Mouse (Mus musculus) spleen, postnatal 10 days (tissue): ENCODE measurements around the gene Ifnz.
A peak's percentile ranks its signal among the peaks of the same experiment; 100 is the strongest.
"Not testable (repeated sequence)": the region's sequence is repeated elsewhere in the genome, so short reads cannot be mapped to it uniquely, and the experiment has no call there.

Experiments used
- DNase-seq, 2 experiments: peaks; one replicate each; pipeline ENCODE4 v3.0.0; 2021 to 2022; ENCODE audit warnings: low spot score in 2 of 2

Gene Ifnz

DNA sequence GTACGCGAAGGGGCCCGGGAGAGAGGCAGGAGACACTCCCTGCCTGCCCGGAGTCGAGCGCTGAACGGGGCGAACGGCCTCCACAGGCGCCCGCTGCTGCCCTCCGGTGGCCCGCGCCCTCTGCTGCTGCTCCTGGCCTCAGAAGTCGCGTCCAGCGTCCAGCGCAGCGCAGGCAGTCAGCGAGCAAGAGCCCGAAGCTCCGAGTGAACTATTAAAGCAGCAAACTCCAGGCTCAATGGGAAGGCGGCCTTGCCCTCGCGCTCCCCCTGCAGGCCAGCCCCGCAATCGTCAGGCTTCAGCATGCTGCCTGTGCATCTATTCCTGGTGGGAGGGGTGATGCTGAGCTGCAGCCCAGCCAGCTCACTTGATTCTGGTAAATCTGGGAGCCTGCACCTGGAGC lies 3.5 kb downstream of the Ifnz start, which contains the start of gene Gm13276:
Gm13276 (plus strand) TSS at position 301 of the 400 bp plus-strand sequence.
- not testable (repeated sequence) for DNase-seq

GRCm38 (mm10) chr4:88788402-88788801 lies 6.5 kb downstream of the Ifnz start, which contains the start of gene Gm13277:
Gm13277 (plus strand) TSS chr4:88788632.
- DNase-seq: peak; percentile 17 to 69

DNA sequence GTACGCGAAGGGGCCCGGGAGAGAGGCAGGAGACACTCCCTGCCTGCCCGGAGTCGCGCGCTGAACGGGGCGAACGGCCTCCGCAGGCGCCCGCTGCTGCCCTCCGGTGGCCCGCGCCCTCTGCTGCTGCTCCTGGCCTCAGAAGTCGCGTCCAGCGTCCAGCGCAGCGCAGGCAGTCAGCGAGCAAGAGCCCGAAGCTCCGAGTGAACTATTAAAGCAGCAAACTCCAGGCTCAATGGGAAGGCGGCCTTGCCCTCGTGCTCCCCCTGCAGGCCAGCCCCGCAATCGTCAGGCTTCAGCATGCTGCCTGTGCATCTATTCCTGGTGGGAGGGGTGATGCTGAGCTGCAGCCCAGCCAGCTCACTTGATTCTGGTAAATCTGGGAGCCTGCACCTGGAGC lies 9.3 kb downstream of the Ifnz start, which contains the start of gene Gm13278:
Gm13278 (plus strand) TSS at position 301 of the 400 bp plus-strand sequence.
- DNase-seq: not testable (repeated sequence)

DNA sequence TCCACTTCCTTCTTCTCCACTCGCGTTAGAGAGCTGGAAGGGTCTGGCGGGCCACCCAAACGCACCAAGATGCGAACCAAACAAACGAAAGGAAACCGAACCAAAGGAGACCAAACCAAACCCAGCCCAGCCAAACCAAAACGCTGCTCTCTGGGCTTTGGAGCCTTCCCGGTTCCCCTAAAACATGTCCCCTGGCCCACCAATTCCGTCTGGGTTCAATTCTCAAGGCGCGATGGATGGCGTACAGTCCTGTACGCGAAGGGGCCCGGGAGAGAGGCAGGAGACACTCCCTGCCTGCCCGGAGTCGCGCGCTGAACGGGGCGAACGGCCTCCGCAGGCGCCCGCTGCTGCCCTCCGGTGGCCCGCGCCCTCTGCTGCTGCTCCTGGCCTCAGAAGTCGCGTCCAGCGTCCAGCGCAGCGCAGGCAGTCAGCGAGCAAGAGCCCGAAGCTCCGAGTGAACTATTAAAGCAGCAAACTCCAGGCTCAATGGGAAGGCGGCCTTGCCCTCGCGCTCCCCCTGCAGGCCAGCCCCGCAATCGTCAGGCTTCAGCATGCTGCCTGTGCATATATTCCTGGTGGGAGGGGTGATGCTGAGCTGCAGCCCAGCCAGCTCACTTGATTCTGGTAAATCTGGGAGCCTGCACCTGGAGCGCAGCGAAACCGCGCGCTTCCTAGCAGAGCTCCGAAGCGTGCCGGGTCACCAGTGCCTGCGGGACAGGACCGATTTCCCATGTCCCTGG lies 12.2 kb downstream of the Ifnz start, which contains the start of gene Gm13275:
Gm13275 (plus strand) TSS at position 552 of the 740 bp plus-strand sequence.
- peak; percentile 47 to 79 for DNase-seq

DNA sequence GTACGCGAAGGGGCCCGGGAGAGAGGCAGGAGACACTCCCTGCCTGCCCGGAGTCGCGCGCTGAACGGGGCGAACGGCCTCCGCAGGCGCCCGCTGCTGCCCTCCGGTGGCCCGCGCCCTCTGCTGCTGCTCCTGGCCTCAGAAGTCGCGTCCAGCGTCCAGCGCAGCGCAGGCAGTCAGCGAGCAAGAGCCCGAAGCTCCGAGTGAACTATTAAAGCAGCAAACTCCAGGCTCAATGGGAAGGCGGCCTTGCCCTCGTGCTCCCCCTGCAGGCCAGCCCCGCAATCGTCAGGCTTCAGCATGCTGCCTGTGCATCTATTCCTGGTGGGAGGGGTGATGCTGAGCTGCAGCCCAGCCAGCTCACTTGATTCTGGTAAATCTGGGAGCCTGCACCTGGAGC lies 15.2 kb downstream of the Ifnz start, which contains the start of gene Gm13279:
Gm13279 (plus strand) TSS at position 301 of the 400 bp plus-strand sequence.
- DNase-seq: not testable (repeated sequence)

- not testable (repeated sequence) for DNase-seq
Observed at GRCm38 (mm10) chr4:88799365-88799764, 17.4 kb downstream of the Ifnz start, which contains the start of gene Gm13285. Gm13285 (plus strand) TSS chr4:88799665.

- DNase-seq: not testable (repeated sequence)
Observed at GRCm38 (mm10) chr4:88802954-88803353, 21.0 kb downstream of the Ifnz start, which contains the start of gene Gm13287. Gm13287 (plus strand) TSS chr4:88803254.

DNA sequence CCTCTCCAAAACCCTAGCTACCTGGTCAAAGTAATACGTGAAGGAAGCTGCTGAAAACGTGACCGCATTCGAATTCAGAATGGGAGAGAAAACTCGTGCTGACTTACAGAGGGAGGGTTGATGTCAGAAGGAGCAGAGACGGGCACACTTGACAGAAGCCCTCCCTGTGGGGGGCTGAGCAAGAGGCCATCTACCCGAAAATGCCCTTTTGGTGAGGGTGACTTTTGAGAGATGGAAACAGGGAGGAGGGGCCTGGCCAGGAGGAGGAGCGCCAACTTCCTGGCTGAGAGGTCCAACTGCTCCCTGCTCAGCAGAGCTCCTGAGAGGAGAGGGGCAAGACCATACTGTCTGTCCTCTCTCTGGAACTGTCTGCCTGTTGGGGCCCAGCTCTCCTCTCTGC lies 23.3 kb downstream of the Ifnz start, which contains the start of gene Gm13288:
Gm13288 (plus strand) TSS at position 301 of the 400 bp plus-strand sequence.
- not testable (repeated sequence) for DNase-seq

DNA sequence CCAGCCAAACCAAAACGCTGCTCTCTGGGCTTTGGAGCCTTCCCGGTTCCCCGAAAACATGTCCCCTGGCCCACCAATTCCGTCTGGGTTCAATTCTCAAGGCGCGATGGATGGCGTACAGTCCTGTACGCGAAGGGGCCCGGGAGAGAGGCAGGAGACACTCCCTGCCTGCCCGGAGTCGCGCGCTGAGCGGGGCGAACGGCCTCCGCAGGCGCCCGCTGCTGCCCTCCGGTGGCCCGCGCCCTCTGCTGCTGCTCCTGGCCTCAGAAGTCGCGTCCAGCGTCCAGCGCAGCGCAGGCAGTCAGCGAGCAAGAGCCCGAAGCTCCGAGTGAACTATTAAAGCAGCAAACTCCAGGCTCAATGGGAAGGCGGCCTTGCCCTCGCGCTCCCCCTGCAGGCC lies 23.8 kb downstream of the Ifnz start:
- peak in 1 of 2 experiments; percentile 16 for DNase-seq

DNA sequence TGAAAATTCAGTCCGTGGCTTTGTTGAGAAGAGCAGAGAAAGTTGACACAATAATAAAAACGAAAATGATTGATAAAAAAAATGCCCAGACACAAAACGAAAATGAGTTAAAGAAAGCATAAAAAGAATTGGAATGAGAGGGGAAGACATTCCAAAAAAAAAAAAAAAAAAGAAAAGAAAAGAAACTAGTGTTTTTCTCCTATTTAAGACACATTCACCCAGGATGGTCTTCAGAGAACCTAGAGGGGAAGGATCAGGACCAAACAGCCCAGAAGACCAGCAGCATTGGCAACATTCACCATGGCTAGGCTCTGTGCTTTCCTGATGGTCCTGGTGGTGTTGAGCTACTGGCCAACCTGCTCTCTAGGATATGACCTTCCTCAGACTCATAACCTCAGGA lies 34.0 kb downstream of the Ifnz start, which contains the start of gene Ifna7:
Ifna7 (plus strand) TSS at position 301 of the 400 bp plus-strand sequence.
- DNase-seq: no peak

DNA sequence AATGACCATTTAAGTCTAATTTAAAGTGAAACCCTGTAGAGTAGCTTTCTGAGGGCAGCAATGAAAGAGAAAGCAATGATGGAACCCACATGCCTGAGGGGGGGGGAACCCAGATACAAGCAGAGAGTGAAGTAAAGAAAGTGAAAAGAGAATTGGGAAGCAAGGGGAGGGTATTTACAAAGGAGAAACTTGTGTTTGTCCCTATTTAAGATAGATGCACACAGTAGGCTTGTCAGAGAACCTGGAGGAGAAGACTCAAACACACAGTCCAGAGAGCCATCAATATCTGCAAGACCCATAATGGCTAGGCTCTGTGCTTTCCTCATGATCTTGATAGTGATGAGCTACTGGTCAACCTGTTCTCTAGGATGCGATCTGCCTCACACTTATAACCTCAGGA lies 37.7 kb downstream of the Ifnz start, which contains the start of gene Ifna11:
Ifna11 (plus strand) TSS at position 301 of the 400 bp plus-strand sequence.
- DNase-seq: no peak

- DNase-seq: peak in 1 of 2 experiments; percentile 22
Observed at GRCm38 (mm10) chr4:88822995-88823394, 41.1 kb downstream of the Ifnz start.

DNA sequence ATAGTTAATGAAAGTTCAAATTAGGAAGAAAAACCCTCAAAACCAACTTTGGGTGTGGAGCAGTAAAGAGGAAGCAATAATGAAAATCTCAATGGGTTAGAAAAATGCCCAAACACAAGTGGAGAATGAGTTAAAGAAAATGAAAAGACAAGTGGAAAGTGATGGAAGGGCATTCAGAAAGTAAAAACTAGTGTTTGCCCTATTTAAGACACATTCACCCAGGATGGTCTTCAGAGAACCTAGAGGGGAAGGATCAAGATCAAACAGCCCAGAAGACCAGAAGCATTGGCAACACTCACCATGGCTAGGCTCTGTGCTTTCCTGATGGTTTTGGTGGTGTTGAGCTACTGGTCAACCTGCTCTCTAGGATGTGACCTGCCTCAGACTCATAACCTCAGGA lies 45.2 kb downstream of the Ifnz start, which contains the start of gene Ifna6:
Ifna6 (plus strand) TSS at position 301 of the 400 bp plus-strand sequence.
- not testable (repeated sequence) for DNase-seq

DNA sequence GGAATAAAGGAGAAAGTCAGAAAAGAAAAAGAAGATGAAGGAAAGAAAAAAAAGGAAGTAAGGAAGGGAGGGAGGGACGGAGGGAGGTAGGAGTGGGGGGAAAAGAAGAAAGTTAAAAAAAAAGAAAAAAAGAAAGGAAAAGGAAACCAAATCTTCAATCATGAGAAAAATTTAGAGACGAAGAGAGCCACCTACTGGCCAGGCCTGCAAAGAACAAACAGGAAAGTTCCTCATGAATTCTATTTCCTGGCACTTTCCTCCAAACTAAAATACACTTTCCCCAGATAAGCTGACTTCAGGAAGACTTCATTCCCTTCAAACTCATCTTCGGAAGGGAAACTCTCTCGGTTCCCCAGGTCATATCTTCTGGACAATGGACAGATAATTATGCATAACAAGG lies 48.6 kb downstream of the Ifnz start:
- DNase-seq: peak in 1 of 2 experiments; percentile 37
